Mouse (Mus musculus) ES-Bruce4 (cell line): Measurements from ENCODE around the gene Hpf1.

Experiments used
- CTCF ChIP-seq: IDR thresholded peaks from one replicate; pipeline ENCODE4 v1.8.1; 2011; ENCODE audit warnings: low read depth, low read length
- POLR2A ChIP-seq: IDR thresholded peaks from one replicate; pipeline ENCODE4 v1.8.1; 2011; ENCODE audit warnings: low read length; ENCODE audit not compliant: insufficient read depth

DNA sequence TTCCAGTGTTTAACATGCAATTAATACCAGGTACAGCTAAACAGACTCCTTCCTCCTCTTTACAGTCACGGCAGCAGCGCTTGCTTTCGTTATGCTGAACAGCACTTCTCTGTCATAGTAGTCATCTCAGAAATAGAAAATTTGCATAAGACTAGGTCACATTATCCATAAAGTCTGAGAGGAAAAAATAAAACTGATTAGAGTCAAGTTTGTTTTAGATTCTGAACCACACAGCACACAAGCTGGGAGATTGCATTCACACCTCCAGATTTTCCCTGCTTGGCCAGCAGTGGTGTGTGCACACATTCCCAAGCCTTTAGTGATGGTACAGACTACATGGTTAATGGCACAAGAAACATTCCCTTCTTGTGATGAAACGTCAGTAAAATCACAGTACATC lies 21.9 kb downstream of the Hpf1 start:
- no peak for TF ChIP-seq CTCF
- no peak for TF ChIP-seq POLR2A
